Mouse (Mus musculus) ES-Bruce4 (cell line): ENCODE measurements around the gene Ric8b. TPM values are rescaled to one million over a fixed set of nuclear protein-coding genes. Genes with fewer than 3 reads are reported as not detected.

Experiments
- H3K27ac ChIP-seq: 2 replicates; pipeline ENCODE4 v1.5.1; 2012; ENCODE audit warnings: low read length, inconsistent platforms; ENCODE audit not compliant: insufficient read depth
- H3K27me3 ChIP-seq: 2 replicates; pipeline ENCODE4 v1.6.1; 2012; ENCODE audit warnings: mild to moderate bottlenecking, low read length, inconsistent platforms; ENCODE audit not compliant: control insufficient read depth, poor library complexity, insufficient read depth, severe bottlenecking
- H3K36me3 ChIP-seq: 2 replicates; pipeline ENCODE4 v1.6.1; 2012; ENCODE audit warnings: inconsistent platforms, mild to moderate bottlenecking, low read length, moderate library complexity; ENCODE audit not compliant: control insufficient read depth, poor library complexity, insufficient read depth, severe bottlenecking
- H3K4me1 ChIP-seq: one replicate; pipeline ENCODE4 v1.8.1; 2011; ENCODE audit warnings: low read length; ENCODE audit not compliant: control insufficient read depth, insufficient read depth
- H3K4me3 ChIP-seq: 2 replicates; pipeline ENCODE4 v1.5.1; 2011; ENCODE audit warnings: low read depth, mild to moderate bottlenecking, low read length
- H3K9ac ChIP-seq: 2 replicates; pipeline ENCODE4 v1.6.1; 2012; ENCODE audit warnings: low read depth, mild to moderate bottlenecking, inconsistent platforms; ENCODE audit not compliant: poor library complexity, severe bottlenecking
- H3K9me3 ChIP-seq: replicated peaks from 2 replicates; pipeline ENCODE4 v1.6.1; 2012; ENCODE audit warnings: mild to moderate bottlenecking, low read length, inconsistent platforms; ENCODE audit not compliant: control insufficient read depth, poor library complexity, insufficient read depth, severe bottlenecking
- CTCF ChIP-seq: IDR thresholded peaks from one replicate; pipeline ENCODE4 v1.8.1; 2011; ENCODE audit warnings: low read depth, low read length
- EP300 ChIP-seq: IDR thresholded peaks from 2 replicates; pipeline ENCODE4 v1.6.1; 2011; ENCODE audit warnings: low read depth, low read length; ENCODE audit not compliant: insufficient read depth
- POLR2A ChIP-seq: IDR thresholded peaks from one replicate; pipeline ENCODE4 v1.8.1; 2011; ENCODE audit warnings: low read length; ENCODE audit not compliant: insufficient read depth
- polyA plus RNA-seq: library from polyadenylated mRNA; stranded (reverse); fragments of >200 nt; gene quantifications from 2 replicates; pipeline ENCODE4 v1.2.4, GENCODE M21; 2011; ENCODE audit warnings: low read depth; ENCODE audit not compliant: missing spikeins, insufficient read depth, insufficient read length

The Ric8b gene
- polyA plus RNA-seq, 1 experiment, result 18.8 TPM

DNA sequence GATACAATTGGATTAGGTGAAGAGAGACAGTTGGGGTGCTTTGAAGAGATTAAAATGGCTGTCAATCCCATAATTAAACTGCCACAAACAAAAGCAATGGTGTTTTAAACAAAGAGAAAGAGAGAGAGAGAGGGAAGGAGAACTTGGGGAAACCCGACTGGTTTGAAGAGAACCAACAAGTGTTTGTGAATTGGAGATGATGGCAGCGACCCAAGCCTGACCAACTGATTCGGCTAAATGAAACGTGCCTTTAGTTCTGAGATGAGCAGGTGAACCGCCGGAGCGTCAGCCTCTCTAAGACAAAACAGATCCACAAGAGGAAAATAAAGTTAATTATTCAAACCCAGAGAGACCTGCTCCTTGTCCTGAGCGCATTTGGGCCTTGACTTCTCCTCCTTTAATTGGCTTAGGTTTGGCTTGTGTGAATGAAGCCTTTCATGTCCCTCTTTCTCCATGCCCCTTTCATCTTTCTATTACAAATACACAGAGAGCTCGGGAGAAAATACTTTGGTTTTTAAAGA, 97.1 kb downstream of the Ric8b start:
- Histone ChIP-seq H3K4me1 (no peaks in the 10 kb centered on the region), H3K9me3 (no peaks in the 10 kb centered on the region), H3K27me3 (no peaks in the 10 kb centered on the region), H3K36me3 (peaks cover 3% of the 10 kb centered on the region; the same call in 1 of the 2 replicates), H3K27ac (no peak overlapping the region), H3K9ac (no peak overlapping the region), H3K4me3 (no peak overlapping the region)
- TF ChIP-seq EP300, result no peak
- TF ChIP-seq CTCF, result no peak
- no peak for TF ChIP-seq POLR2A

- H3K36me3 ChIP-seq, result no peaks in the 10 kb centered on the region
- TF ChIP-seq CTCF (no peak), EP300 (no peak), POLR2A (no peak)
- H3K4me3 ChIP-seq, result no peak overlapping the region
- H3K9ac ChIP-seq, result no peak overlapping the region
- no peaks in the 10 kb centered on the region for H3K27me3 ChIP-seq
- H3K9me3 ChIP-seq, result no peaks in the 10 kb centered on the region
- H3K4me1 ChIP-seq, result no peaks in the 10 kb centered on the region
- H3K27ac ChIP-seq, result no peak overlapping the region
These were observed 105.4 kb downstream of the Ric8b start for GRCm38 (mm10) chr10:85022647-85023312.

GRCm38 (mm10) chr10:85023313-85023666, 105.9 kb downstream of the Ric8b start:
- Histone ChIP-seq H3K9ac (no peak overlapping the region), H3K27ac (no peak overlapping the region), H3K4me3 (no peak overlapping the region), H3K4me1 (no peaks in the 10 kb centered on the region), H3K27me3 (no peaks in the 10 kb centered on the region), H3K36me3 (no peaks in the 10 kb centered on the region), H3K9me3 (no peaks in the 10 kb centered on the region)
- no peak for TF ChIP-seq CTCF
- TF ChIP-seq POLR2A, result no peak

DNA sequence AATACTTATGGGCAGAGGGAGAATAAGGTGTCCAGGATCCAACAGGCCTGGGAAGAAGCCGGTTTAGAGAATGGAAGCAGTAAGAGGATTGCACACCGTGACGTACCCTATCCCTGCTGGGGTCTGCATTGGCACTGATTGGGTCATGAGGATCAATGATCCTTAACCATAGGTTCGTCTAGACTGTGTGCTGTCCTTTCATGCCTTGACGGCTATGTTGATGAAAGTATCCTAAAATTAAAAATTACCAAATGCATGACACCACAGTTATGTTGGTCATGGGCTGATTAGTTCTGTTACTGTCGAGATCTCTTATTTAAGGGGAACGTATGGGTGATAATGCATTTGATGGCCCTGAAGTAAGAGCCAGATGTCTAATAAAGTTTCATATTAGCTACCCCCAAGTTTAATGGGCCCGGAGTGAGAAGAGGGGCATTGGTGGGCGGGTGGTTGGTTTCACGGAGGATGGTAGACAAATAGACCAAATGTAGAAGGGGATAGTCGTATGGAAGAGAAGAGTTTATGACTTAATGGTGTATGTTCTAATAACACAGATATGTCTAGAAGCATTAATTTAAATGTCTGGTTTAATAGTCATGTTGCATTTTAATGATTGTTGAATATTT, 108.5 kb downstream of the Ric8b start:
- H3K4me3 ChIP-seq, result no peak overlapping the region
- H3K27me3 ChIP-seq, result no peaks in the 10 kb centered on the region
- no peaks in the 10 kb centered on the region for H3K4me1 ChIP-seq
- H3K27ac ChIP-seq, result no peak overlapping the region
- no peak overlapping the region for H3K9ac ChIP-seq
- no peaks in the 10 kb centered on the region for H3K36me3 ChIP-seq
- TF ChIP-seq CTCF (no peak), EP300 (no peak), POLR2A (no peak)
- no peaks in the 10 kb centered on the region for H3K9me3 ChIP-seq

- Histone ChIP-seq H3K9me3 (no peaks in the 10 kb centered on the region), H3K4me3 (no peak overlapping the region), H3K36me3 (no peaks in the 10 kb centered on the region), H3K9ac (no peak overlapping the region), H3K27me3 (no peaks in the 10 kb centered on the region), H3K27ac (no peak overlapping the region), H3K4me1 (no peaks in the 10 kb centered on the region)
- no peak for TF ChIP-seq POLR2A
- no peak for TF ChIP-seq EP300
These were observed 110.3 kb downstream of the Ric8b start for GRCm38 (mm10) chr10:85027619-85028175.

GRCm38 (mm10) chr10:85035131-85035725, 117.8 kb downstream of the Ric8b start:
- peaks cover 5% of the 10 kb centered on the region for H3K4me1 ChIP-seq
- TF ChIP-seq POLR2A, result no peak
- TF ChIP-seq EP300, result no peak
- no peak for TF ChIP-seq CTCF
- no peaks in the 10 kb centered on the region for H3K36me3 ChIP-seq
- H3K9me3 ChIP-seq, result no peaks in the 10 kb centered on the region
- H3K27ac ChIP-seq, result no peak overlapping the region
- no peak overlapping the region for H3K9ac ChIP-seq
- no peak overlapping the region for H3K4me3 ChIP-seq
- no peaks in the 10 kb centered on the region for H3K27me3 ChIP-seq
